Mouse (Mus musculus) MEL (cell line): Measurements from ENCODE around the gene 4930442H23Rik.

Experiments
- CTCF ChIP-seq, 3 experiments: IDR thresholded peaks in 2 of 3; conservative IDR thresholded peaks in 1 of 3; 2 replicates each; pipeline ENCODE4 v1.5.1; 2011 to 2012; ENCODE audit warnings: low read length in 3 of 3, low read depth in 2 of 3, mild to moderate bottlenecking in 2 of 3, improper control_type of control experiment in 1 of 3, inconsistent platforms in 1 of 3, mixed read lengths in 1 of 3, moderate library complexity in 1 of 3; ENCODE audit not compliant: control insufficient read depth in 1 of 3, insufficient read depth in 1 of 3, poor library complexity in 1 of 3, severe bottlenecking in 1 of 3
- NELFE ChIP-seq: IDR thresholded peaks from 2 replicates; pipeline ENCODE4 v1.6.1; 2011; ENCODE audit warnings: low read depth, low read length, improper control_type of control experiment
- POLR2A ChIP-seq, 2 experiments: IDR thresholded peaks; 2 replicates each; pipeline ENCODE4 v1.6.1; 2011 to 2012; ENCODE audit warnings: low read length in 2 of 2, mild to moderate bottlenecking in 2 of 2, control low read depth in 1 of 2, improper control_type of control experiment in 1 of 2, low read depth in 1 of 2, moderate library complexity in 1 of 2; ENCODE audit not compliant: control insufficient read depth in 1 of 2, insufficient read depth in 1 of 2, poor library complexity in 1 of 2
- RCOR1 ChIP-seq: IDR thresholded peaks from 2 replicates; pipeline ENCODE4 v1.6.1; 2012; ENCODE audit warnings: low read depth, mild to moderate bottlenecking, inconsistent platforms, low read length, improper control_type of control experiment

GRCm38 (mm10) chr10:81201807-81202758 is 18.4 kb upstream of the 4930442H23Rik start, which contains the start of gene Nmrk2:
- TF ChIP-seq RCOR1, result no peak
- no peak for TF ChIP-seq NELFE
- no peak for TF ChIP-seq CTCF (IDR thresholded peaks at IDR 0.05 in 2 of 3, conservative IDR thresholded peaks at IDR 0.05 in 1 of 3; ENCODE audit: control insufficient read depth in 1 of 3, insufficient read depth in 1 of 3, low read depth in 2 of 3, low read length in 3 of 3, poor library complexity in 1 of 3, severe bottlenecking in 1 of 3)
- no peak for TF ChIP-seq POLR2A (IDR thresholded peaks at IDR 0.05; ENCODE audit: control insufficient read depth in 1 of 2, insufficient read depth in 1 of 2, low read depth in 1 of 2, low read length in 2 of 2, poor library complexity in 1 of 2)
